Mouse (Mus musculus): Measurements from ENCODE around the gene Impdh1. TPM values are rescaled to one million over a fixed set of nuclear protein-coding genes. Genes with fewer than 3 reads are reported as not detected.
A peak's percentile ranks its signal among the peaks of the same experiment; 100 is the strongest.

Impdh1 gene
- polyA plus RNA-seq, 1 experiment from 2014 or later = 28.0 TPM

- DNase-seq (ENCODE audit: low spot score) = no peak
- 28% methylated on average over 9 of the region's 9 CpGs for WGBS
- Histone ChIP-seq H3K27ac (replicated peaks) (no peak overlapping the region), H3K9ac (ENCODE audit: low read length) (no peak overlapping the region; the same call in 1 of the 2 replicates), H3K9me3 (ENCODE audit: control insufficient read depth, low read length) (no peaks in the 10 kb centered on the region), H3K4me2 (replicated peaks; ENCODE audit: low read depth) (peak overlapping the region; percentile 96), H3K36me3 (ENCODE audit: control insufficient read depth, insufficient read depth, low read length) (no peaks in the 10 kb centered on the region), H3K4me1 (replicated peaks; ENCODE audit: control insufficient read depth, insufficient read depth) (peaks cover 10% of the 10 kb centered on the region), H3K27me3 (ENCODE audit: control insufficient read depth, insufficient read depth, low read length) (no peaks in the 10 kb centered on the region), H3K4me3 (ENCODE audit: low read depth, low read length) (peak overlapping the region; percentile 61)
- no peak for TF ChIP-seq CTCF (IDR thresholded peaks at IDR 0.05; ENCODE audit: low read depth)
- TF ChIP-seq EP300 (optimal IDR thresholded peaks at IDR 0.05) = no peak
- no peak for ATAC-seq (ENCODE audit: low FRiP score, low TSS enrichment)
These were observed 983 bp downstream of the Impdh1 start for GRCm38 (mm10) chr6:29215181-29215580.

GRCm38 (mm10) chr6:29214776-29215175, 1.4 kb downstream of the Impdh1 start:
- TF ChIP-seq EP300 (optimal IDR thresholded peaks at IDR 0.05) (no peak), CTCF (IDR thresholded peaks at IDR 0.05; ENCODE audit: low read depth) (no peak)
- H3K9me3 ChIP-seq (ENCODE audit: control insufficient read depth, low read length) = no peaks in the 10 kb centered on the region
- DNase-seq (ENCODE audit: low spot score) = no peak
- H3K4me3 ChIP-seq (ENCODE audit: low read depth, low read length) = no peak overlapping the region; the same call in 1 of the 2 replicates
- H3K9ac ChIP-seq (ENCODE audit: low read length) = no peak overlapping the region
- H3K27ac ChIP-seq (replicated peaks) = no peak overlapping the region
- ATAC-seq (ENCODE audit: low FRiP score, low TSS enrichment) = no peak
- WGBS = 58% methylated on average over 5 of the region's 5 CpGs
- H3K27me3 ChIP-seq (ENCODE audit: control insufficient read depth, insufficient read depth, low read length) = no peaks in the 10 kb centered on the region
- no peaks in the 10 kb centered on the region for H3K36me3 ChIP-seq (ENCODE audit: control insufficient read depth, insufficient read depth, low read length)
- peaks cover 10% of the 10 kb centered on the region for H3K4me1 ChIP-seq (replicated peaks; ENCODE audit: control insufficient read depth, insufficient read depth)
- H3K4me2 ChIP-seq (replicated peaks; ENCODE audit: low read depth) = no peak overlapping the region

- no peak overlapping the region for H3K4me3 ChIP-seq (ENCODE audit: low read depth, low read length)
- TF ChIP-seq EP300 (optimal IDR thresholded peaks at IDR 0.05) = no peak
- TF ChIP-seq CTCF (IDR thresholded peaks at IDR 0.05; ENCODE audit: low read depth) = 0 out of 2 replicates have a peak, but pooled peaks have one; percentile 8
- peaks cover 10% of the 10 kb centered on the region for H3K4me1 ChIP-seq (replicated peaks; ENCODE audit: control insufficient read depth, insufficient read depth)
- ATAC-seq (ENCODE audit: low FRiP score, low TSS enrichment) = no peak
- no peaks in the 10 kb centered on the region for H3K27me3 ChIP-seq (ENCODE audit: control insufficient read depth, insufficient read depth, low read length)
- H3K27ac ChIP-seq (replicated peaks) = no peak overlapping the region
- no peak overlapping the region for H3K4me2 ChIP-seq (replicated peaks; ENCODE audit: low read depth)
- no peak overlapping the region for H3K9ac ChIP-seq (ENCODE audit: low read length)
- no peaks in the 10 kb centered on the region for H3K36me3 ChIP-seq (ENCODE audit: control insufficient read depth, insufficient read depth, low read length)
- no peak for DNase-seq (ENCODE audit: low spot score)
- no peaks in the 10 kb centered on the region for H3K9me3 ChIP-seq (ENCODE audit: control insufficient read depth, low read length)
- 35% methylated on average over 1 of the region's 1 CpGs for WGBS
These were observed 1.9 kb downstream of the Impdh1 start for GRCm38 (mm10) chr6:29214245-29214644.

GRCm38 (mm10) chr6:29213436-29213835, 2.7 kb downstream of the Impdh1 start:
- Histone ChIP-seq H3K27me3 (ENCODE audit: control insufficient read depth, insufficient read depth, low read length) (no peaks in the 10 kb centered on the region), H3K9ac (ENCODE audit: low read length) (no peak overlapping the region), H3K4me3 (ENCODE audit: low read depth, low read length) (no peak overlapping the region), H3K9me3 (ENCODE audit: control insufficient read depth, low read length) (no peaks in the 10 kb centered on the region), H3K36me3 (ENCODE audit: control insufficient read depth, insufficient read depth, low read length) (no peaks in the 10 kb centered on the region), H3K4me1 (replicated peaks; ENCODE audit: control insufficient read depth, insufficient read depth) (peaks cover 10% of the 10 kb centered on the region), H3K4me2 (replicated peaks; ENCODE audit: low read depth) (no peak overlapping the region), H3K27ac (replicated peaks) (no peak overlapping the region)
- 67% methylated on average over 5 of the region's 5 CpGs for WGBS
- no peak for TF ChIP-seq EP300 (optimal IDR thresholded peaks at IDR 0.05)
- no peak for TF ChIP-seq CTCF (IDR thresholded peaks at IDR 0.05; ENCODE audit: low read depth)
- DNase-seq (ENCODE audit: low spot score) (no peak), ATAC-seq (ENCODE audit: low FRiP score, low TSS enrichment) (no peak)

GRCm38 (mm10) chr6:29211806-29212492, 4.2 kb downstream of the Impdh1 start:
- H3K9ac ChIP-seq (ENCODE audit: low read length) = peak overlapping the region; percentile 78
- WGBS = under 1% methylated on average over 49 of the region's 66 CpGs
- DNase-seq (ENCODE audit: low spot score) (peak; percentile 89), ATAC-seq (ENCODE audit: low FRiP score, low TSS enrichment) (peak; percentile 86)
- H3K36me3 ChIP-seq (ENCODE audit: control insufficient read depth, insufficient read depth, low read length) = no peaks in the 10 kb centered on the region
- H3K27ac ChIP-seq (replicated peaks) = peak overlapping the region; percentile 78
- no peaks in the 10 kb centered on the region for H3K9me3 ChIP-seq (ENCODE audit: control insufficient read depth, low read length)
- peaks cover 10% of the 10 kb centered on the region for H3K4me1 ChIP-seq (replicated peaks; ENCODE audit: control insufficient read depth, insufficient read depth)
- TF ChIP-seq CTCF (IDR thresholded peaks at IDR 0.05; ENCODE audit: low read depth) = peak; percentile 39
- no peak for TF ChIP-seq EP300 (optimal IDR thresholded peaks at IDR 0.05)
- H3K27me3 ChIP-seq (ENCODE audit: control insufficient read depth, insufficient read depth, low read length) = no peaks in the 10 kb centered on the region
- H3K4me2 ChIP-seq (replicated peaks; ENCODE audit: low read depth) = peak overlapping the region; percentile 96
- H3K4me3 ChIP-seq (ENCODE audit: low read depth, low read length) = peak overlapping the region; percentile 69

GRCm38 (mm10) chr6:29211146-29211545, 5.0 kb downstream of the Impdh1 start:
- Histone ChIP-seq H3K27me3 (ENCODE audit: control insufficient read depth, insufficient read depth, low read length) (no peaks in the 10 kb centered on the region), H3K4me2 (replicated peaks; ENCODE audit: low read depth) (peak overlapping the region; percentile 96), H3K27ac (replicated peaks) (no peak overlapping the region), H3K4me3 (ENCODE audit: low read depth, low read length) (peak overlapping the region; percentile 69), H3K36me3 (ENCODE audit: control insufficient read depth, insufficient read depth, low read length) (0 out of 2 replicates have a peak, but pooled peaks cover 1% of the 10 kb centered on the region), H3K9ac (ENCODE audit: low read length) (peak overlapping the region; percentile 78), H3K9me3 (ENCODE audit: control insufficient read depth, low read length) (no peaks in the 10 kb centered on the region), H3K4me1 (replicated peaks; ENCODE audit: control insufficient read depth, insufficient read depth) (peaks cover 10% of the 10 kb centered on the region)
- no peak for ATAC-seq (ENCODE audit: low FRiP score, low TSS enrichment)
- TF ChIP-seq EP300 (optimal IDR thresholded peaks at IDR 0.05) (no peak), CTCF (IDR thresholded peaks at IDR 0.05; ENCODE audit: low read depth) (no peak; the same call in 1 of the 2 replicates)
- no peak for DNase-seq (ENCODE audit: low spot score)
- 26% methylated on average over 7 of the region's 7 CpGs for WGBS

Measured in stomach, postnatal 0 days (tissue).